Mouse (Mus musculus) naive thymus-derived CD4-positive, alpha-beta T cell, adult 2 months (primary cell): Measurements from ENCODE around the gene 1700016D06Rik.

Experiments used
- DNase-seq: peaks from one replicate; pipeline ENCODE4 v3.0.0-alpha.2; 2011; ENCODE audit warnings: low read depth

The 1700016D06Rik gene

DNA sequence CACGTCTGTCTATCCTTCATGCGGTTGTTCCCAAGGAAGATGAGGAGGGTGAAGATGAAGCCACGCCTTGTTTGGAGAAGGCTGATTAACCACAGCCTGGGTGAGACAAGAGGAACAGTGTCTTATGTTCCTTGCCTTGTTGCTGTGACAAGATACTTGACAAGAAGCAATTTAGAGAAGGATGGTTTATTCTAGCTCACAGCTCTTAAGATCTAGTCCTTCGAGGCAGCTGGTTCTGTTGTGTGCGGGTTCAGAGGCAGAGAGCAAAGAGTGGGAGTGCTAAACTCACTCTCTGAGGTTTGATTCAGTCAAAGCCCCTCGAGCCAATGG is at the start of gene 1700016D06Rik:
Gene 1700016D06Rik, minus strand, starts transcription at position 31 of the 330 bp plus-strand sequence.
- peak; percentile 4 for DNase-seq

DNA sequence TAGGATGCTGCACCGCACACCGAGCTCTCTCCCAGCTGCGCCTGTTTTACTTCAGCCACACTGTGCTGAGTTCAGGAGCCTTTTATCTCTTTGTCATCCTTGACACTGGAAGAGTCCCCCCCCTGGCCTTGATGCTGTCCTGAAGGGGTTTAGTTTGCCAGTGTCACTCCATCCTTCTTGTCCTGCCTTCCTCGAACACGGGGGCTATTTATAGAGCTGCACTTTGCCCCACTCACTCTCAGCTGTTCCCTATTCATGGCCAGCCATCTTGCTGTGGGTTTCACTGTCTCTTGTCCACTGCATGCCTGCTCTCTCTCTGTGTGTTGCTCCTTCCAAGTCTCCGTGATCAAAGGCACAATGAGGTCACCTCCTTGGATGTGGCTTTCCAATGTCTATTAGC is 48.6 kb upstream of the 1700016D06Rik start:
- no peak for DNase-seq

DNA sequence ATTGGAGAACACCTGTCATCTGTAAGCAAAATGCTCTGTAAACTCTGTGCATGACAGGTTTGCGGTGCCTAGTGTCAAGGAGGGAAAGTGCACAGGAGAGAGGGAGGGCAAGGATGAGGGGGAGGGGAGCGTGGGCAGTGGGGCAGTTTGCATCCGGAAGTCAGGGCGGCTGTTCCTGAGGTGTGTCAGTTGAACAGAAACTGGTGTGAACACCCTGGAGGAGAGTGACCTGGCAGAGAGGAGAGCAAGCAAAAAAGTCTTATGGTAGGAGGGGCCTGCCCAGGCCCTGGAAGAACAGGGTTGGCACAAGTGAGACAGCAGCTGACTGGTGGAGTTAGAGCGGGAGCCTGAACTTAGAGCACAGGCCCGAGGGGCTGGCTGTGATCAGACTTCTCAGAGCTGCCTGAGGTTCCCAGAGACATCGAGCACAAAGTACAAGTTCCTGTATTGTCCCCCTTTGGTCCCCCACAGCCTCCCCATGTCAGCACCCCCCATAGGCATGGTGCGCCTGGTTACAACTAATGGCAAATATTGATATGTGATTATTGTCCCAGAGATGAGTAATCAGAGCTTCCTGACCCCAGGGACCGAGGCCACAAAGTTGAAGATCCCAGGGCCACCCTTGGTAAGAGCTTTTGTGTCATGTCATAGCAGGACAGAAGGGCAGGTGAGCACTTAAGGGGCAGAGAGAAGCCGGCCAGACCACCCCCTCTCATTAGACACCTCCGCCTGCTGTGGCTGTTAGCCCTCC is 46.2 kb upstream of the 1700016D06Rik start:
- DNase-seq, result no peak

DNA sequence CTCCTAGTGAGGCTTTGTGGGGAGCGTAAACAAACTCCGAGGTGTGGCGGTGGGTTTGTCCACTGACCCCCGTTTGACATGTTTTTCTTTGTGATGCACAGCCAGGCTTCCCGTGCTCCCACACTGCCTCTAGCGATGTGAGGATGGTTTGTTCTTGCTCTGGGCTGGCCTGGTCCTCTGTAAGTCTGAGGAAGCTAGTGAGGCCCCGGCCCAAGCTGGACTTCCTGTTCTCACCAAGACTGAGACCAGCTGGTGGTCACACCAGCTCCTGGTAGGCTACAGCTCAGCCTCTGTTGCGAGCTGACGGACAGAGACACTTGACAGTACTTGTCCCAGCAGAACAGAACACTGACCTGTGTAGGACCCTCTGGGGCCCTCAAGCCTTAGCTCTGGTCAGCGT is 42.7 kb upstream of the 1700016D06Rik start:
- DNase-seq, result no peak

DNA sequence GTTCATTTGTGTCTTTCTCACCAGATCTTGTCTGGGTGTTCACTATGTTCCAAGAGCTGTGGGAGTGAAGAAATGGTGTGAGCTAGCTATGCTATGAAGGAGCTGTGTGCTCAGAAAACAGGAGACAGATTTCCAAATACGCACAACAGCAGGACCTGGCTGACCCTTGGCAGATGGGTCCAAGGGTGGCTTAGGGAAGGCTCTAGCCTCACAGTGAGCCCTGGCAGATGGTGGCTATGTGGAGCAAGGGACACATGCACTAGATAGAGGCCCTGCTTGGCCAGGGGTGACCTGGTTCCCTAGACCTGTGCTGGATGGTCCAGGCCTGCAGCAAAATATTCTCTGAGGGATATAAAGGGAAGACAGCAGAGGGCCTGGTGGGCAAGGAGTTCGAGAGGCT is 40.0 kb upstream of the 1700016D06Rik start:
- no peak for DNase-seq

DNA sequence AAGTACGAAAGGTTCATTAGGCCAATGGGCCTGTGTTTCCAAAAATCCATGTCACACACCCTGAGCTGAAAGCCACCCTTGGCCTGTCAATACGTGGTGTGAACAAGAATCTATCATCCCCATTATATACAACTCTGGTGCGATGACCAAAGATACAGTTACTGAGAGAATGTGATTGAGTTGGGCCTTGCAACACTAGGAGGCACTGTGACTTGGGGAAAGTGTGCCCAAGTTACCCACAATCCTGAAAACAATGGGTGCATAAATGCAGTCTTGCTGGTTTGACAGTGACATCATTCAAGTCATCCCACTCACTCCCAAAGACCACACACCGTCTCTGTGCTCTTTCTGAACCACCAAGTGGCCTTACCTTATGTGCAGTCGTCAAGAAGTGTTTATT is 38.2 kb upstream of the 1700016D06Rik start:
- no peak for DNase-seq

DNA sequence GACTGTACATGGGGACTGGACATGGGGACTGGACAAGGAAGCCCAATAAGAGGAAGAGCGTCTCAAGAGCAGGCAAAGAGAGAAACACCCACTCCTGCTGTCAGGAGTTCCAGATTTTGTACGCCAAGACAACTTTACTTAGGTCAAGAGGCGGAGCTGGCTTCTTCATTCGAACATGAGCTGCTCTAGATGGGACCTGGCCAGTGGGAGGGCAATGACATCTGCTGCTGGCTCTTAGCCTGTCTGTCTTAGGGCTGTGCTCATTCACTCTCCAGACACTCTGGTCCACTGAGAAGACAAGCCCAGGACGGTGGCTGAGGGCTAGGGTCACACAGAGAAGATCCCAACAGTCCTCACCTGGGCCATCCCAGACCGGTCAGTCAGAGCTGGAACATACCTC is 36.2 kb upstream of the 1700016D06Rik start:
- no peak for DNase-seq

DNA sequence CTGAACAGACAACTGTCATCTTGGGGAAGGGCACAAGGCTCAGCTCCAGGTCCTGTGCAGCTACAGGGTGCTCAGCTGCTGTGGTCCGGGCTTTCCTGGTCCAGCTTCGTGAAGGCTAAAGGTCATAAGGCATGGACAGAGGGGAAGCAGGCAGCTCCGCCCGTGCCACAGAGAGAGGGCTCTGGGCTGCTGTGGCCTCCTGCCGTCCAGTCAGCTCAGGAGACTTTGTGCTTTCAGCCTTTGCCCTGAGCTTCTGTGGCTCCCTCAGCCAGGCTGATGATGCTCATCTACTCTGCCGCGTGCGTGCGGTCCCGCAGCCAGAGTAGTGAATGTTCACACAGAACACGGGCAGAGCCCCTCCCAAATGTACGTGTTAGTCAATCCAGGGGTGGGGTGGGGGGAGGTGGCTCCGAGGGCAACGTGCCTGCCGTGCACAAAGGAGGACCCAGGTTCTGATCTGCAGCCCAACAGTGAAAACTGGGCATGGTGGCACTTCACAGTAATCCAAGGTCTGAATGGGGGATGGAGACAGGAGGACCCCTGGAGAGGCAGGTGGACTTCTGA is 34.9 kb upstream of the 1700016D06Rik start:
- no peak for DNase-seq

DNA sequence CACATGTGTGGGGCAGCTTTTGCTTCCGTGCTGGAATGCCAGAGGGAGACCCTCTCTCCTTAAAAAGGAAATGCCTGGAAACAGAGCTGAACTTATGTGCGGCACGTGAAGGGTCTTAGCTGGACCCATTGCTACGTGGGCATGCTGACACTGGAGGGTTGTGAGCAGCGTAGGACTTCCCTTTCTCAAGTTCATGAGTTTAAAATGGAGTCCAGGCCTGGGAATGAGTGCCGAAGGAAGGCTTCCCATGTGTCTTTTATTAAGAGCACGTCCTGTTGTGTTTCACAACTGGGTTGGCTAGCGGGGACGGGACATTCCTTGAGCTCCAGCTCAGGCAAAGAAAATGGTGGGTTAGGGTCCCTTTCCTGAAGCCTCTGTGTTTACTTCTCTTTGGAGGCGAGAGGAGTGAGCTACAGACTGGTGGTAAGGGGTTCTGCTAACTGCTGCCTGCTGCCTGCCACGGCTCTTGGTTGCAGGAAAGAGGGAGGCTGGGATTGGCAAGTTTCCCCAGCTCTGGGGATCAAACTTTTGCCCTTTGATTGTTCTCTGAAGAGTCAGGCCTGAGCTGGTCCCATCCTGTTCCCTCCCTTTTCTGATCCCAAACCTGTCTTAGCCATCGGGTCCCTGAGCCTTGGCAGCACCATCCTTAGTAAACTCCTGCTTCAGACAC is 29.5 kb upstream of the 1700016D06Rik start:
- no peak for DNase-seq

DNA sequence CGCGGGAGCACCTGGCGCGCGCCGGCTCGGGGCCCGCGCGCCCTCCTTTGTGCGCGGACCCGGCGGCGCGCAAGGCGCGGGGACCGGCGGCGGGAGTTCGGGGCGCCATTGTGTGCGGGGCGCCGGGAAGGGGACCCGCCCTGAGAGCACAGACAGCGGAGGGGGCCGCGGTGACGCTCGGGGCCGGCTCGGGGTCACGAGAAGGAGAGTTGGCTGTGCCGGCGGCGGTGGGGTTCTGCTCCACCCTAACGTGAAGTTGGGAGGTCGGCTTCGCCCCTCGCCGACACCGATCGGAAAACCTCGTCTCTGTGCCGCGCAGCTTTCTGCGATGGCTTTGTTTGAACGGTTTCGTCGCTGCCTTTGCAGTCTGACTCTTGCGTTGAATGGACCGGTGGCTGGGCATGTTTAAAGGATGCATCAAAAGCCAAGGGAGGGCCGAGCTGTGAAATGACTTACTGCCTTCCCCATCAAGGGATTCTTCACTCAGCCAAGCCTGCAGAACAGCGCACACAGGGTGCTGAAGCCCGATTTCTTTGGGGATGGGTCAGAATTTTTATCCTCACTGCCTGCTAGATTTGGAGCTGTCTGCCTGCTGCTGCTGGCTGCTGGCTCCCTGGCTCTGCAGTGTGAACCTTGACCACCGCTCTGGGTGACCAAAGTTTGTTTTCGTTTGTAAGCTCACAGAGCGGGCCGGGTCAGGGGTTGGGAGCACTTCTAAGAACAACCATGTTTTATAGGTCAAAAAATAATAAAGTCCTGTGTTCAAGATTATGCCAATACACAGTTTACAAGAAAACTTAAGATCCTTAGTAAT is 27.8 kb upstream of the 1700016D06Rik start:
- no peak for DNase-seq

DNA sequence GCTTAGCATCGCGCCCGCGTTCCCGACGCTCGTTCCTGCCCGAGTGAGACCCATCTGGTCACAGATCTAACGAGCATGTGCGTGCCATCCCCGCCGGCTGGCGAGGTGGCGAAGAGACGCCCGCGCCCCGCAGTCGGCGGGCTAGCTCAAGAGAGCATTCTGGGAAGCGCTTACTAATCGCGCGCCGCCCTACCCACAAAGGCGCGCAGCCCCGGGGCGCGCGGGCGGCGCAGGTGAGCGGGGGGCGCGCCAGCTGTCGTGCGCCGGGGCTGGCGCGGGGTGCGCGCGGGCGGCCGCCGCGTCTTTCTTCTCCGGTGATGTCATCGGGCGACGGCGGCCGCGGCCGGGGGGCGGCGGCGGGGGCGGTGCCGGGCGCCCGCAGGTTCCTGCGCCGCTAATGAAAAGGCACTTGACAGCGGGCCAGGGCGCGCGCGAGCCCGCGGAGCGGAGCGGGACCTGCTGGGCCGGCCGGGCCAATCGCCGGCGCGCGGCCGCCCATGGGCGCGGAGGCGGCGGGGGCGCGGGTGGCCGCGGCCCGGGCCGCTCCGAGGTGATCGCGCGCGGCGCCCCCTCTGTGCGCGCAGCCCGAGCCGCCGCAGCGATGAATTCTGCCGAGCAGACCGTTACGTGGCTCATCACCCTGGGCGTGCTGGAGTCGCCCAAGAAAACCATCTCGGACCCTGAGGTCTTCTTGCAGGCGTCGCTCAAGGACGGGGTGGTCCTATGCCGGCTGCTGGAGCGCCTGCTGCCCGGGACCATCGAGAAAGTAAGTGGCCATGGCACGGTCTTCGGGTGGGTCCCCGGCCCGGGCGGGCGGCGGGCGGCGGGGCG is 27.0 kb upstream of the 1700016D06Rik start, which contains the start of gene Arhgef7:
Gene Arhgef7, plus strand, starts transcription at position 71 of the 831 bp plus-strand sequence.
- no peak for DNase-seq

DNA sequence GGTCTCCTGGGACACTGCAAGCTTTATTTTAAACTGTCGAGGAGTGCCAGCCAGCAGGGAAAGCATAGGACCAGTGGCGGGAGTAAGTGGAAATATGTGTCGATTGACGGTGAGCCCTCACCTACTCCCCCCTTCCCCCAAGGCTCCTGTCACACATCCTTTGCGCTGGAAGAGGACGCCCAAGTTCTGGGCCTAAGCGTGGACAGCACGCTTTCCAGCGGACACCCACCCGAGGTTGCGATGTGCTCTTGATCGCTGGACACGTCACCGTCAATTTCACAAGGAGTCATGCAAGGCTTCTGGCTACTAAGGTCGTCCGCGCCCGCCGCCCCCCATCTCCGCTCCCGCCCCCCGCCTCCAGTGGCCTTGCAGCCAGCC is 26.4 kb upstream of the 1700016D06Rik start:
- no peak for DNase-seq

DNA sequence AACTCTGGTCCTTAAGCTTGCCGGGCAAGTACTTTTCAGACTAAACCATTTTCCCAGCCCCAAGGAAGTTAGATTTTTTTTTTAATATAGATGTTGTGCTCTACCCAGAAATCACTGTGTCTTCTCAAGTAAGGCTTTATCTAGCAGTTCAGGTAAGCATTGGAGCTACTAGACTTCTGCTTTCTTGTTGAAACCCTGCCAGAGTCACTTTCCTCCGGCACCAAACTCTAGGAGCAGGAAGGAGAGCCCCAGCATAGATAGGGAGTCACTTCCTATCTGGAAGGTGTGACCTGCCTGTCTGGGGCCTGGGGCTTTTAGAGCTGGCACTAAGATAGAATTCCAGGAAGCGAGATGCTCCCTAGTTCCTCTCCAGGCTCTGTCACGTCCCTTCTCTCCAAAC is 16.3 kb upstream of the 1700016D06Rik start:
- DNase-seq, result no peak

DNA sequence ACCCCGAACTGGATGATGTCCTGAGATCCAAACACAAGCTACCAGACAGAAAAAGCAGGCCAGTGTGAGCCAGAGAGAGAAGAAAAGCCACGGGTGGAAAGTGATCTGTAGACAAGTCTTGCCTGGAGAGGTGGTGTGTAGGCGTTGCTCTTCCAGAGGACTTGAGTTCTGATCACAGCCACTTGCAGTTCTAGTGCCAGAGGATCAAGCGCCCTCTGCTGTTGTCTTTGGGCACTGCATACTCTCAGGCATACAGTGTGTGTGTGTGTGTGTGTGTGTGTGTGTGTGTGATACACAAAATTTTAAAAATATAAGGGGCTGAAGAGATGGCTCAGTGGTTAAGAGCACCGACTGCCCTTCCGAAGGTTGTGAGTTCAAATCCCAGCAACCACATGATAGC is 11.4 kb upstream of the 1700016D06Rik start:
- peak; percentile 18 for DNase-seq

DNA sequence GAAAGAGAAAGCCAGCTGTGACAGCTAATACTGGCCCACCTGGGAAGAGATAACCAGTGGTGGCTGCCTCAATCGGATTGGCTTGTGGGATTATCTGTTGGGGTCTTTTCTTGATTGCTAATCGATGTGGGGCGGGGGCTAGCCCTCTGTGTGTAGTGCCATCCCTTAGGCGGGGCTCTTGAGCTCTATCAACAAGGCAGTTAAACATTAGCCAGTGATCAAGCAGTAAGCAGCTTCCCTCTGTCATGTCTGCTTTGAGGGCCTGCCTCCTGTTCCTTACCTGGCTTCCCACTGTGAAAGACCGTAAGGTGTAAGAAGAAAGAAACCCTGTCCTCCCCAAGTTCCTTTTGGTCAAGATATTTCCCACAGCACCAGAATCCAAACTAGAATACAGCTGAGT is 9.6 kb upstream of the 1700016D06Rik start:
- DNase-seq, result no peak

DNA sequence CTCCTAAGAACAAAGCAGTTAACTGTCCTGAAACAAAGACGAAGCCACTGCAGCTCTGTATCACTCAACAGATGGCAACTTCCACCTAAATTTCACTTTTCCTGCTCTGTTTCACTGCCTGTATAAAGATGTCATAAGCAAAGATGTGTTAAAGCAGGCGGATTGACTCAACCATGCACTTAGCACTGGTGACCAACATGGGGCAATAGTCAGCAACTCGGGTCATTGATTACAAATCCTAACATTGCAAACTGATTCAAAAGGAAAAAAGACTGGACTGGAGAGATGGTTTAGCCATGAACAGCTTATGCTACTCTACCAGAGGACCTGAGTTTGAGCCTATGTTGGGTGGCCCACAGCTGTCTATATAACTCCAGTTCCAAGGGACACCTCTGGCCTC is 8.7 kb upstream of the 1700016D06Rik start:
- DNase-seq, result no peak

DNA sequence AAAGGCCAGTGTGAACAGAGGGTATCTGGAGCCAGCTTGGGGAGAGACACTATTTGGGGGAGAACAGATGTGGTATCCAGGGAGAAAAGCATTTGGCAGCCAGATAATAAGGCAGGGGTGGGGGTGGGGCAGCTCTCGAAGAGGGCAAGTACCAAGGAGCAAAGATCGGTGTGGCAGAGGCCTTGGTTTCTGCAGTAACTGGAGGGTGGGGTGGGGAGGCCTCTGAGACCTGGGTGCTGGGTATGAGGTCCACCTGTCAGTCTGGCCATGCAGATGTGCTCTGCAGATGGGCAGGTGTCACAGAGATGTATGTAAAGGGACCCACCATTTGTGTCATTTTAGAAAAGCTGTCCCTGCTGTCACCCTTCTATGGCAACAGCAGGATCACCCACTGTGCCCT is 8.0 kb upstream of the 1700016D06Rik start:
- DNase-seq, result no peak

DNA sequence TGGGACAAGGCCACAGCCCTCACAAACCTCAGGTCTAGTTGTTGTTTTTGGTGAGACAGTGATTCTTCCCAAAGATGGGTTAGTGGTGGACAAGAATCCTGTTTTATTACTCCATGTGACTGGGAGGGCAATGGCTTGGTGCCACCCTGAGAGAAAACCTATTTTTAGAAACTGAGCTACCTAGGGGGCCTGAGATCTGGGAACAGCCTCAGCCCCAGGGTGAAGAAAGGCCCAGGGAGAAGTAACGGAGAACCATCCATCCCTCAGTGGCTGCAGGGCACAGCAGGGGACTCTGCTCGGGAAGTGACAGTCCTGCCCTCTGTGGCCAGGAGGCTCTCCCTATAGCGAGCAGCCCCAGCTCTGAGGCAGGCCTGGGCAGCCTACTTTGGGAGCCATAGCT is 6.8 kb upstream of the 1700016D06Rik start:
- no peak for DNase-seq

DNA sequence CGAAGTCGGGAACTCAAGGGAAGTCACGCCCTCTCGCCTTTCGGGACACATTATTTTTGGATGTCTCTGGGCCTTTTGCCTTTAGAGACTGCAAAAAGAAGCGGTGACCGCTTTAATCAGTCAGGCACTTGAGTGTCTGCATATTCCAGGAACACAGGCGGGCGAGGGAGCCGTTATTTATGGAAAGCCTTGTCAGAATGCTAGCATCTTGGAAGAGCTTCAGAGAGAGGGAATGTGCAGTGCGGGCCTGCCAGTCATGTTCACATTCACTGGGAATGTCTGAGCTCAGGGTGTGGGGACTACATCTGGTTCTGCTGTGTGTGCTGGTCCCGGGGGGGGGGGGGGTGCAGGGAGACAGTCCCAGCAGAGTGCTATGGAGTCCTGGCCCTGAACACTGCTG is 5.0 kb upstream of the 1700016D06Rik start:
- no peak for DNase-seq

DNA sequence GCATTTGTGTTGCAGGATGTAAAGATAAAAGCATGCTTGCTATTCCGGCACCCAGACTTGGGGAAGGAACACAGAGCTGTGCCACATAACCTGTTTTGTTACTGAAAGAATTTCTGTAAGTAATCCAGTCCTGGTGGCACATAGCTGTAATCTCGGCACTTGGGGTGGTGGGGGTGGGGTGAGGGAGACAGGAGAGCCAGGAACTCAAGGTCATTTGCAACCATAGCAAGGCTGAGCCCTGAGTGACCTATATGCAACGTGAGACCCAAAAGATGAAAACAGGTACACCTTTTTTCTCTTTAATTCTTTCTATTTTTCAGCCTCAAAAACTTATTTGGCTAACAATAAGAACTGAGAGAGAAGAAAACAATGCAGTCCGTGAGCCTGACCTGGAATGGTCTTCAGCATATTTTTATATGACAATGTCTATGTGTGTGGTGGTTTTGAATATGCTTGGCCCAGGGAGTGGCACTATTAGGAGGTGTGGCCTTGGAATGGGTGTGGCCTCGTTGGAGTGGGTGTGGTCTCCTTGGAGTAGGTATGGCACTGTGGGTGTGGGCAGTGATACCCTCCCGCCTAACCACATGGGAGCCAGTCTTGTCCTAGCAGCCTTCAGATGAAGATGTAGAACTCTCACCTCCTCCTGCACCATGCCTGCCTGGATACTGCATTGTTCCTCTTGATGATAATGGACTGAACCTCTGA is 4.0 kb upstream of the 1700016D06Rik start:
- DNase-seq, result no peak

DNA sequence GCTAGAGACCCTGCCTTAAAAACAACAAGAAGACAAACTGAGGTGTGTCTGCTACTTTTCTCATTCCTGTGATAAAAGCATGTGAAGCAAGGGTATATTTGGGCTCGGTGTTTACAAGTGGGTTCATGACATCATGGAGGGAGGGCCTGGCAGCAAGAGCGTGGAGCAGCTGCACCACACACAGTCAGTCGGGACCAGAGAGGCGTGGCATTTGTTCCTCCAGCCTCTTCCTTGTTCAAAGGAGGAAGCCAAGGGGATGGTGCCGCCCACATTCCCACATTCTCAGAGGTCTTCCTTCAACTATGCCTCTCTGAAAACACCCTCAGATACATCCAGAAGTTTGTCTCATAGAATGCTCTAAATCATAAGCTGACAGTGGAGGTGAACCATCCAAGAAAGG is 2.9 kb upstream of the 1700016D06Rik start:
- no peak for DNase-seq
